In genomic region chr2:131481733-131482132, GRCm38 (mm10) we compare ENCODE assay signal across 20 mouse cellular contexts.
"Had no signal": no experiment of that assay in that cellular context is flagged by ENCODE, and none has a peak within 500 bp of the region (broad histone marks: within the 10 kb centered on the region; RNA-seq: fewer than 3 reads in every experiment).

No protein-coding gene starts in this region.

- H3K4me2 ChIP-seq: lung, embryonic 14.5 days; midbrain, embryonic 13.5 days; neural tube, embryonic 13.5 days; stomach, embryonic 15.5 days had no signal

- H3K4me3 ChIP-seq: left cerebral cortex, adult 2 months; megakaryocyte, embryonic 14.5 days; midbrain, embryonic 10.5 days; midbrain, embryonic 13.5 days; myocyte; neural tube, embryonic 13.5 days; stomach, embryonic 15.5 days had no signal

- H3K9ac ChIP-seq: liver, embryonic 14.5 days; liver, postnatal 0 days; lung, embryonic 14.5 days; midbrain, embryonic 13.5 days; neural tube, embryonic 13.5 days; stomach, embryonic 15.5 days had no signal

- ATAC-seq: liver, postnatal 0 days; lung, postnatal 0 days; midbrain, embryonic 13.5 days; midbrain, embryonic 16.5 days had no signal

- H3K9me3 ChIP-seq: midbrain, embryonic 10.5 days; midbrain, embryonic 13.5 days; neural tube, embryonic 13.5 days; stomach, embryonic 15.5 days had no signal

- H3K4me1 ChIP-seq: midbrain, embryonic 10.5 days; midbrain, embryonic 13.5 days; neural tube, embryonic 13.5 days; stomach, embryonic 15.5 days had no signal

- H3K27me3 ChIP-seq: midbrain, embryonic 13.5 days; neural tube, embryonic 13.5 days; stomach, embryonic 15.5 days had no signal

- H3K36me3 ChIP-seq: midbrain, embryonic 10.5 days; midbrain, embryonic 13.5 days; neural tube, embryonic 13.5 days; stomach, embryonic 15.5 days had no signal

- H3K27ac ChIP-seq: left cerebral cortex, adult 2 months; liver, embryonic 14.5 days; midbrain, embryonic 10.5 days; midbrain, embryonic 13.5 days; neural tube, embryonic 13.5 days; stomach, embryonic 15.5 days had no signal

- DNase-seq: kidney, adult 18-20 months; kidney, postnatal 10 days; kidney, postnatal 36 days; layer of hippocampus, postnatal 36 days; liver, postnatal 0 days; lung, embryonic 14.5 days; retina, postnatal 1 day; right cerebral cortex, postnatal 25 days; spleen, adult 18-20 months; thymus, postnatal 36 days had no signal
